Mouse (Mus musculus): Measurements from ENCODE around the gene Cd86. TPM values are rescaled to one million over a fixed set of nuclear protein-coding genes. Genes with fewer than 3 reads are reported as not detected.

Cd86 gene
- polyA plus RNA-seq, 1 experiment from 2014 or later, result 2.0 TPM

GRCm38 (mm10) chr16:36634421-36634820 is 31.5 kb downstream of the Cd86 start:
- no peak for ATAC-seq (replicated peaks; ENCODE audit: low FRiP score, low TSS enrichment, low read depth)
- H3K27me3 ChIP-seq (replicated peaks; ENCODE audit: control insufficient read depth, insufficient read depth, low read length), result no peaks in the 10 kb centered on the region
- H3K9me3 ChIP-seq (ENCODE audit: control insufficient read depth, low read length), result no peaks in the 10 kb centered on the region
- no peak overlapping the region for H3K4me3 ChIP-seq (ENCODE audit: low read depth, low read length)
- DNase-seq (ENCODE audit: low spot score), result no peak
- H3K4me2 ChIP-seq (ENCODE audit: low read length), result no peak overlapping the region
- H3K27ac ChIP-seq (ENCODE audit: low read depth), result no peak overlapping the region
- no peak overlapping the region for H3K9ac ChIP-seq (ENCODE audit: low read length)
- H3K36me3 ChIP-seq (ENCODE audit: control insufficient read depth, insufficient read depth, low read length), result no peaks in the 10 kb centered on the region
- WGBS, result 87% methylated on average over 2 of the region's 2 CpGs
- H3K4me1 ChIP-seq (replicated peaks; ENCODE audit: control insufficient read depth, insufficient read depth, low read length), result no peaks in the 10 kb centered on the region

GRCm38 (mm10) chr16:36632229-36632628 is 33.7 kb downstream of the Cd86 start:
- H3K9me3 ChIP-seq (ENCODE audit: control insufficient read depth, low read length), result no peaks in the 10 kb centered on the region
- H3K4me1 ChIP-seq (replicated peaks; ENCODE audit: control insufficient read depth, insufficient read depth, low read length), result no peaks in the 10 kb centered on the region
- H3K4me2 ChIP-seq (ENCODE audit: low read length), result no peak overlapping the region
- DNase-seq (ENCODE audit: low spot score) (no peak), ATAC-seq (replicated peaks; ENCODE audit: low FRiP score, low TSS enrichment, low read depth) (no peak)
- WGBS, result 82% methylated on average over 8 of the region's 8 CpGs
- H3K27me3 ChIP-seq (replicated peaks; ENCODE audit: control insufficient read depth, insufficient read depth, low read length), result no peaks in the 10 kb centered on the region
- no peak overlapping the region for H3K27ac ChIP-seq (ENCODE audit: low read depth)
- H3K4me3 ChIP-seq (ENCODE audit: low read depth, low read length), result no peak overlapping the region
- no peaks in the 10 kb centered on the region for H3K36me3 ChIP-seq (ENCODE audit: control insufficient read depth, insufficient read depth, low read length)
- H3K9ac ChIP-seq (ENCODE audit: low read length), result no peak overlapping the region

- WGBS, result 88% methylated on average over 5 of the region's 5 CpGs
- ATAC-seq (replicated peaks; ENCODE audit: low FRiP score, low TSS enrichment, low read depth), result no peak
- no peak for DNase-seq (ENCODE audit: low spot score)
- Histone ChIP-seq H3K4me2 (ENCODE audit: low read length) (no peak overlapping the region), H3K4me1 (replicated peaks; ENCODE audit: control insufficient read depth, insufficient read depth, low read length) (no peaks in the 10 kb centered on the region), H3K36me3 (ENCODE audit: control insufficient read depth, insufficient read depth, low read length) (no peaks in the 10 kb centered on the region), H3K27me3 (replicated peaks; ENCODE audit: control insufficient read depth, insufficient read depth, low read length) (no peaks in the 10 kb centered on the region), H3K4me3 (ENCODE audit: low read depth, low read length) (no peak overlapping the region), H3K27ac (ENCODE audit: low read depth) (no peak overlapping the region), H3K9ac (ENCODE audit: low read length) (no peak overlapping the region), H3K9me3 (ENCODE audit: control insufficient read depth, low read length) (no peaks in the 10 kb centered on the region)
Measured at GRCm38 (mm10) chr16:36631607-36632006, 34.3 kb downstream of the Cd86 start.

GRCm38 (mm10) chr16:36627740-36628139 is 38.1 kb downstream of the Cd86 start:
- H3K9ac ChIP-seq (ENCODE audit: low read length), result no peak overlapping the region
- 86% methylated on average over 1 of the region's 1 CpGs for WGBS
- ATAC-seq (replicated peaks; ENCODE audit: low FRiP score, low TSS enrichment, low read depth), result no peak
- no peaks in the 10 kb centered on the region for H3K36me3 ChIP-seq (ENCODE audit: control insufficient read depth, insufficient read depth, low read length)
- H3K4me2 ChIP-seq (ENCODE audit: low read length), result no peak overlapping the region
- H3K27me3 ChIP-seq (replicated peaks; ENCODE audit: control insufficient read depth, insufficient read depth, low read length), result no peaks in the 10 kb centered on the region
- no peaks in the 10 kb centered on the region for H3K9me3 ChIP-seq (ENCODE audit: control insufficient read depth, low read length)
- DNase-seq (ENCODE audit: low spot score), result no peak
- no peak overlapping the region for H3K4me3 ChIP-seq (ENCODE audit: low read depth, low read length)
- H3K27ac ChIP-seq (ENCODE audit: low read depth), result no peak overlapping the region
- H3K4me1 ChIP-seq (replicated peaks; ENCODE audit: control insufficient read depth, insufficient read depth, low read length), result no peaks in the 10 kb centered on the region

GRCm38 (mm10) chr16:36626567-36627197 is 39.2 kb downstream of the Cd86 start:
- Histone ChIP-seq H3K27ac (ENCODE audit: low read depth) (no peak overlapping the region), H3K36me3 (ENCODE audit: control insufficient read depth, insufficient read depth, low read length) (no peaks in the 10 kb centered on the region), H3K4me3 (ENCODE audit: low read depth, low read length) (no peak overlapping the region), H3K9me3 (ENCODE audit: control insufficient read depth, low read length) (no peaks in the 10 kb centered on the region), H3K4me1 (replicated peaks; ENCODE audit: control insufficient read depth, insufficient read depth, low read length) (no peaks in the 10 kb centered on the region), H3K27me3 (replicated peaks; ENCODE audit: control insufficient read depth, insufficient read depth, low read length) (no peaks in the 10 kb centered on the region), H3K9ac (ENCODE audit: low read length) (no peak overlapping the region), H3K4me2 (ENCODE audit: low read length) (no peak overlapping the region)
- DNase-seq (ENCODE audit: low spot score), result peak; percentile 41
- no peak for ATAC-seq (replicated peaks; ENCODE audit: low FRiP score, low TSS enrichment, low read depth)
- WGBS, result 77% methylated on average over 5 of the region's 5 CpGs

- Histone ChIP-seq H3K27me3 (replicated peaks; ENCODE audit: control insufficient read depth, insufficient read depth, low read length) (no peaks in the 10 kb centered on the region), H3K4me2 (ENCODE audit: low read length) (no peak overlapping the region), H3K9me3 (ENCODE audit: control insufficient read depth, low read length) (no peaks in the 10 kb centered on the region), H3K27ac (ENCODE audit: low read depth) (no peak overlapping the region), H3K4me1 (replicated peaks; ENCODE audit: control insufficient read depth, insufficient read depth, low read length) (no peaks in the 10 kb centered on the region), H3K9ac (ENCODE audit: low read length) (no peak overlapping the region), H3K36me3 (ENCODE audit: control insufficient read depth, insufficient read depth, low read length) (no peaks in the 10 kb centered on the region), H3K4me3 (ENCODE audit: low read depth, low read length) (no peak overlapping the region)
- DNase-seq (ENCODE audit: low spot score) (no peak), ATAC-seq (replicated peaks; ENCODE audit: low FRiP score, low TSS enrichment, low read depth) (no peak)
- WGBS, result 86% methylated on average over 1 of the region's 1 CpGs
Measured at GRCm38 (mm10) chr16:36625909-36626308, 40.0 kb downstream of the Cd86 start.

GRCm38 (mm10) chr16:36622320-36622719 is 43.6 kb downstream of the Cd86 start:
- H3K27me3 ChIP-seq (replicated peaks; ENCODE audit: control insufficient read depth, insufficient read depth, low read length), result no peaks in the 10 kb centered on the region
- H3K4me2 ChIP-seq (ENCODE audit: low read length), result no peak overlapping the region
- H3K9ac ChIP-seq (ENCODE audit: low read length), result no peak overlapping the region
- no peaks in the 10 kb centered on the region for H3K36me3 ChIP-seq (ENCODE audit: control insufficient read depth, insufficient read depth, low read length)
- no peak for DNase-seq (ENCODE audit: low spot score)
- no peaks in the 10 kb centered on the region for H3K4me1 ChIP-seq (replicated peaks; ENCODE audit: control insufficient read depth, insufficient read depth, low read length)
- no peaks in the 10 kb centered on the region for H3K9me3 ChIP-seq (ENCODE audit: control insufficient read depth, low read length)
- H3K27ac ChIP-seq (ENCODE audit: low read depth), result no peak overlapping the region
- no peak for ATAC-seq (replicated peaks; ENCODE audit: low FRiP score, low TSS enrichment, low read depth)
- no peak overlapping the region for H3K4me3 ChIP-seq (ENCODE audit: low read depth, low read length)
- WGBS, result 69% methylated on average over 3 of the region's 3 CpGs

- Histone ChIP-seq H3K36me3 (ENCODE audit: control insufficient read depth, insufficient read depth, low read length) (no peaks in the 10 kb centered on the region), H3K4me3 (ENCODE audit: low read depth, low read length) (no peak overlapping the region), H3K27me3 (replicated peaks; ENCODE audit: control insufficient read depth, insufficient read depth, low read length) (no peaks in the 10 kb centered on the region), H3K9me3 (ENCODE audit: control insufficient read depth, low read length) (no peaks in the 10 kb centered on the region), H3K27ac (ENCODE audit: low read depth) (no peak overlapping the region), H3K4me1 (replicated peaks; ENCODE audit: control insufficient read depth, insufficient read depth, low read length) (no peaks in the 10 kb centered on the region), H3K9ac (ENCODE audit: low read length) (no peak overlapping the region), H3K4me2 (ENCODE audit: low read length) (no peak overlapping the region)
- ATAC-seq (replicated peaks; ENCODE audit: low FRiP score, low TSS enrichment, low read depth), result no peak
- no peak for DNase-seq (ENCODE audit: low spot score)
- 78% methylated on average over 3 of the region's 3 CpGs for WGBS
Measured at GRCm38 (mm10) chr16:36621108-36621507, 44.8 kb downstream of the Cd86 start.

GRCm38 (mm10) chr16:36613701-36614100 is 52.2 kb downstream of the Cd86 start:
- ATAC-seq (replicated peaks; ENCODE audit: low FRiP score, low TSS enrichment, low read depth), result no peak
- DNase-seq (ENCODE audit: low spot score), result no peak
- Histone ChIP-seq H3K9ac (ENCODE audit: low read length) (no peak overlapping the region), H3K9me3 (ENCODE audit: control insufficient read depth, low read length) (no peaks in the 10 kb centered on the region), H3K36me3 (ENCODE audit: control insufficient read depth, insufficient read depth, low read length) (no peaks in the 10 kb centered on the region), H3K4me2 (ENCODE audit: low read length) (no peak overlapping the region), H3K27ac (ENCODE audit: low read depth) (no peak overlapping the region), H3K4me3 (ENCODE audit: low read depth, low read length) (no peak overlapping the region), H3K4me1 (replicated peaks; ENCODE audit: control insufficient read depth, insufficient read depth, low read length) (no peaks in the 10 kb centered on the region), H3K27me3 (replicated peaks; ENCODE audit: control insufficient read depth, insufficient read depth, low read length) (no peaks in the 10 kb centered on the region)
- 87% methylated on average over 2 of the region's 2 CpGs for WGBS

Data from intestine, embryonic 14.5 days (tissue).